Mouse (Mus musculus) kidney, adult 11 months (tissue): ENCODE results near the gene Mipol1.

Experiments
- DNase-seq: peaks from one replicate; pipeline ENCODE4 v3.0.0; 2022

The Mipol1 gene

DNA sequence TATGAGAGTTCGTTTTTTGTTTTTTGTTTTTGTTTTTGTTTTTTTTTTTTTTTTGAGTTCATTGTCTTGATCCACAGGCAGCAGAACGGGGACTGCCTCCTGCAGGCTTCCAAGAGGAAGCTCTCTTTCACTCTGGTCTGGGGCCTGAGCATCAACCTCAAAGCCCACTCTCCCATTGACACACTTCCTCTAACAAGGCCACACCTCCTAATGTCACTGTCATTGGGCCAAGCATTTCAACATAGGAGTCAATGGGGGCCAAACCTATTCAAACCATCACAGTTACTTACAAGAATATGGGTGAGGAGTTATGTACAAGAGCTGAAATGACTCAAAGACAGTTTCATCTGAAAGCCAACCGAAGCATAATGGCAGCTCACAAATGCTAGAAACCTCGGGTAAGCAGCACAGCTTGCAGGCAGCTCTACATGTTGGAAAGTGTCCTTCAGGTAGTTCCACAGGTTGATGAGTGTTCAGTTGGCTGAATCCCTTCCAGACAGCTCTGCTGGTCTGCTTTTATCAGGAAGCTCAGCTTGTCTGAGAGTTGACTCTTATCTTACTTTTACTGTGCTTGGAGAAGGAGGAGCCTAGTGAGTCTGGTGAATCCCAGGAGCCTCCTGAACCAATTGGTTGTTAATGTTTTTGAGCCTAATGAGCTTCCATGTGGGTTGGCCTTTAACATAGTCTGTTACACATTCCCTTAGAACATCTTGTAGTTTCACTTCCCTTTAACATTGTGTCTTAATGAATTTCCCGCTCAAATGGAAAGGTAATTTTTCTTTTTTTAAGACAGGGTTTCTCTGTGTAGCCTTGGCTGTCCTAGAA is 13.7 kb downstream of the Mipol1 start:
- no peak for DNase-seq

DNA sequence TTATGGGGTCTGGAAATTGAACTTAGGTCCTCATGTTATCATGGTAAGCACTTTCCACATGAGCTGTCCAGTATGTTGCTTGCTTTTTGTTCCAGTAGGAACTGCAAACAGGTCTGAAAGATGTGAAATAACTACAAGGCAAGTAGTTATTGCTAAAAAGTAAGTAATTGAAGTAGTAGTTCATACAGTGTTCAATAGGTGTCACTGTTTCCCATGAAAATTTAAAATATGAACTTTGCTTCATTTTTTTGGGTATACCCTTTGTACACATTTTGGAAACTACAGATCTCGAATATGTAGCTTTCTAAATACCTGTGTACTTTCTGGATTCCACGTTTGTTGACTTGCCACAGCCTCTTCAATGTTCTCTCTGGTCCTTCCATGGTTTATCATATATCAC is 28.3 kb downstream of the Mipol1 start:
- DNase-seq = no peak

DNA sequence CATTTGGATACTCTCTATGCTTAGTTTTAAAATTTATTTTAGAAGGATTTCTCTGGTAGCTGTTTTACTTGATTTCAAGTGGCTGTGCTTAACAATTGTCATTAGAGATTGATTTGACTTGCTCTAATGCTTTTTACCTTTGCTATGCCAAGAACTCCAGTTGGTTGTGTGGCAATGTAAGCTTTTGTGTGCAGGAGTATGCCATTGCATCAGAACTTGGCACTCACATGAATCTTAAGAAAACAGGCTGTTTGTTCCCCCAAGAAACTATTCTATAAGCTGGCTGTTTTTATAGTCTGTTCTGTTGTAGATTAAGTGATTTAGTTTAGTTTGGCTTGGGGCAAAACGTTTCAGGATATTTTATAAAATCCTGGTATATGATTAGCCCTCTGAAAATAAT is 45.2 kb downstream of the Mipol1 start:
- no peak for DNase-seq

DNA sequence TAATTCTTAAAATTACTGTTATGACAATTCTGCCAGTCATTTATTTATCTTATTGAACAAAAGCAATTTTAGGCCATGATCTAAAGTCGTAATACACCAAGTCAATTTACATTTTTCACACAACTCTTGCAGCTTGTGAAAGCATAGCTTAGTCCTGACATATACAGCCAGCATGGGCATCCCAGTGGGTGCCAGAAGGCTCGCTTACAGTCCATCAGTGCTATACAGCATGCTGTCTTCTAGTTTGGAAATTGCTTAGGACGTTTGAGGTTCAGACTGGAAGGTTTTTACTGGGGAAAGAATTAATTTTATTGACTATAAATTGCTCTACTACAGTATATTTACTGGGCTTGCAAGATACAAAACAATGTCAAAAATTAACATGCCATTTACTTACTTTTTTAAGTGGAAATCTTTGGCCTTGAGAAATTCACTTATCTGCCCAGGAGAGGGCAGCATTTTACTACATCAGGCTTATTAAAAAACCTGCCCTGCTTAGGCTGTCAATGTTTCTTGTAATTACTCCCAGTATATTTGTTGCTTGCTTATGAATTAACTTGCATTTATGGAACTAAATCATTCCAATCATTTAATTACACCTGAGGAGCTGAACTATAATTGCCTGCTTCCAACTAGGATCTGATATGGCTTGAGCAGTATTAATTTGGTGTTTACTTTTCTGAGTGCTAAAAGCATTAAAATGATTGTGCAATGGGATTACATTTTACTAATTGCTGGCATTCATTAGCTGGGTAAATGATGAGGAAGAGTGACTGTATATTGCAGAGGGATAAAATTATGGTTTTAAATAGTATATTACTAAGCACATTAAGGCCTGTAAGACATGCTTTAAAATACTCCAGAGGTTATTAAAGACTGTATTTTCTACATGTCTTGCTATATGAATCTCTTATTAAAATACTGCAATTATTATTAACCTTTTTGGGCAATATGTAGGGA is 51.2 kb downstream of the Mipol1 start:
- no peak for DNase-seq

DNA sequence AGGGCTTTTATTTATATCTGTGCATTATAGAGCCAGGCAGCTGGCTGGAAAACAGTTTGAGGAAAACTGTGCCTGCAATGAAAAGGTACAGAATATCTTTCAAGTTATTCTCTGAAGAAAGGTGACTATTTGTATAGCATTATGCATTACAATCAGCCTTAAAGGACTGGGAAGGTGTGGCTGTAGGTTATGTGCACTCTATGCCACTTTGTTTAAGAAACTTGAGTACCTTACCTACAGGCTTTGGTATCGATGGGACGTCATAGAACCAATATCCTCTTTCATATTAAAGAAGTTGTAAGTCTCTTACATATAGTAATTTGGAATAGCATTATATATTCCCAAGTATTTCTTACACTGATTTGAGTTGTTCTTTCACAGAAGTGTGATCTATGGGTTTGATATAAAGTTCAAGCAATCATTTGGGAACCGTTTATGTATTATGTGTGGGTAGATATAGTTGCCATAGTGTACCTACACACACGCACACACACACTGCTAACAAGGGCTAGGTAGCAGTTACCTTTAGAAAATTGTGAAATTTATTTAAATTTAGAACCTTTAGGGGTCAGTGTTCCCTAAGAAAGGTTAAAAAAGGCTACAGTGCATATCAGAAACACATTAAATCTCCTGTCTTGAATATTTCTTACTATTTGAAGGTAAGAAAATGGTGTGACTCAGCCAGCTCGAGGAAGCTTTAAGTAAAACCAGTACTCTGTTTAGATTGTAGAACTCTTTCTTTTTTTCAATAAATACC is 55.3 kb downstream of the Mipol1 start:
- DNase-seq = no peak

DNA sequence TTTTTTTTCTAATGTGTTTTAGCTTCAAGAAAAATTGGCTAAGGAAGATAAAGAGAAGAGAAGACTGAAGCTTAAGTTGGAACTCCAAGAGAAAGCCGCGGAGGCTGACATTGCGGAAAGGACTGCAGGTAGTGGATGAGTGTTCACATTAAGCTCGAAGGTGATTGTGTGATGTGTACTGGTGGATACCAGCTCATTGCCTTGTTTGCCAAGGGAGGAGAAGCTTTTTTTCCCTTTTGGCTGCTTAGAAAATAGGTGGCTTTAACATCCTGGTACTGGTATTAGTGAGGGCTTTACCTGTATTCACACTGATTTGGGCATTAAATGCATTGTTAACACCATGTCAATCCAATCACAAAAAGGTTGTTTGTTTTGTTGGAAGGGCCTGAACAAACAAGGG is 77.1 kb downstream of the Mipol1 start:
- no peak for DNase-seq

DNA sequence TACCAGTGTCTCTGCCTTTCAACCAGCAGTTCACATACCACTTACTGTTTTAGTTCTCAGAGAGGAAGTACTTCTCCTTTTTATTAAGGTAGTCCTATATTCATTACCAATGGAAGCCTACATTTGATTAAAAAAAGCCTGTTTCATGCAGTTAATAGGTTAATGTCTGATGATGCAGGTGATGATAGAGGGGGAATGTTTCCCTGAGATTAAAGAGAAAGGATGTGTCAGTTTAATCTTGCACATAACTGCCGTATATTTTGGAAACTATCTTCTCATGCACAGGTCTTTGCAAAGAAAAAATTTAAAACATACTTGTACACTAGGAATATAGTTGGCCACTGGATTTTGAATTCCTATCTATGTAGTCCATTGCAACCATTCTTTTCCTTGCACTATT is 77.5 kb downstream of the Mipol1 start:
- no peak for DNase-seq

DNA sequence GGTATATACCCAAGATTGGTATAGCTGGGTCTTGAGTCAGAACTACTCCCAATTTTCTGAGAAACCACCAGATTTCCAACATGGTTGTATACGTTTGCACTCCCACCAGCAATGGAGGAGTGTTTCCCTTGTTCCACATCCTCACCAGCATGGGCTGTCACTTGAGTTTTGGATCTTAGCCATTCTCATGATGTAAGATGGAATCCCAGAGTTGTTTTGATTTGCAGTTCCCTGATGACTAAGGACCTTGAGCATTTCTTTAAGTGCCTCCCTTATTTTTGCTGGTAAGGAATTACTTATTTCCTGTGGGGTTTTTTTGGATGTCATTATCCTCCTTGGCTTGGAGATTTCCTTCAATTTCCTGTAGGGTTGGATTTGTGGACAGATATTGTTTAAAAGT is 108.8 kb downstream of the Mipol1 start:
- DNase-seq = no peak

DNA sequence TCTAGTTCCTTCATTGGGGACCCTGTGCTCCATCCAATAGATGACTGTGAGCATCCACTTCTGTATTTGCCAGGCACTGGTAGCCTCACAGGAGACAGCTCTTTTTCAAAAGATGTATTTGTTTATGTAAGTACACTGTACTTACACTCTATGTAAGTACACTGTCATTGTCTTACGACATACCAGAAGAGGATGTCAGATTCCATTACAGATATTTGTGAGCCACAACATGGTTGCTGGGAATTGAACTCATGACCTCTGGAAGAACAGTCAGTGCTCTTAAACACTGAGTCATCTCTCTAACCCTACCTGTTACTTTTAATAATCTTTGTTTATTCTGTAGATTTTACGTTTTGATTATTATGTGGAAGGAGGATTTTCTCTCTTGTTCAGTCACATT is 109.9 kb downstream of the Mipol1 start:
- no peak for DNase-seq

DNA sequence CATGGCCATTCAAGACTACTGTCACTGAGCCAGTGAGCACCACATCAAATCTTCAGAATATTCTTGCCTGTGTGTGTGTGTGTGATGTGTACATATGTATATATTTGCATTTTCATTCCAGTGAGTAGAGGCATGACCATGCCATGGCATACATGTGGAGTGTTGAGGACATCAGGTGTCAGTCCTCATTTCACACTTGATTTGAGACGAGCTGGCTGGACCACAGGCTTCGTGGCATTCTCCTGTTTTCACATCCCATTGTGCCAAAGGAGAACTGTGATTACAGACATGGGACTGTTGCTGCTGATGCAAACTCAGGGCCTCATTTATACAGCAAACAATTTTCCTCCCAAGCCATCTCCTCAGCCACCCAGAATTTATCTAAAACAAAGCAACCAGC is 132.5 kb downstream of the Mipol1 start:
- DNase-seq = no peak

DNA sequence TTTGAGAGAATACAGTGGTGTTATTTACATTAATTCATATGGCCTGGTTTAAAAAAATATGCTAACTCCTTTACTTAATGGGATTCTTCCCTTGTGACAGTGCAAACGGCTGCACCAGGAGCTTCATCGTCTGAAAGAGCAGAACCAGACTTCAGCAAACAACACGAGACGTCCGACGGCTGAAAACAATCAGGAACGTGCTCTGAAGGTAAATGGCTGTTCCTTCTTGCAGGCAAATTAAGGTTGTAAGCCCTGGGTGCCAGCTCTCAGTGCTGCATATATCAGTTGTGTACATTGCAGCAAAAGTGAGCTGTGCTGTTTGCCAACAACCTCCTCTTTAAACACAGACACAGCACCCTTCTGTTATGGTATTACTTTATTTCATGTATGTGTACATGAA is 133.8 kb downstream of the Mipol1 start:
- no peak for DNase-seq

DNA sequence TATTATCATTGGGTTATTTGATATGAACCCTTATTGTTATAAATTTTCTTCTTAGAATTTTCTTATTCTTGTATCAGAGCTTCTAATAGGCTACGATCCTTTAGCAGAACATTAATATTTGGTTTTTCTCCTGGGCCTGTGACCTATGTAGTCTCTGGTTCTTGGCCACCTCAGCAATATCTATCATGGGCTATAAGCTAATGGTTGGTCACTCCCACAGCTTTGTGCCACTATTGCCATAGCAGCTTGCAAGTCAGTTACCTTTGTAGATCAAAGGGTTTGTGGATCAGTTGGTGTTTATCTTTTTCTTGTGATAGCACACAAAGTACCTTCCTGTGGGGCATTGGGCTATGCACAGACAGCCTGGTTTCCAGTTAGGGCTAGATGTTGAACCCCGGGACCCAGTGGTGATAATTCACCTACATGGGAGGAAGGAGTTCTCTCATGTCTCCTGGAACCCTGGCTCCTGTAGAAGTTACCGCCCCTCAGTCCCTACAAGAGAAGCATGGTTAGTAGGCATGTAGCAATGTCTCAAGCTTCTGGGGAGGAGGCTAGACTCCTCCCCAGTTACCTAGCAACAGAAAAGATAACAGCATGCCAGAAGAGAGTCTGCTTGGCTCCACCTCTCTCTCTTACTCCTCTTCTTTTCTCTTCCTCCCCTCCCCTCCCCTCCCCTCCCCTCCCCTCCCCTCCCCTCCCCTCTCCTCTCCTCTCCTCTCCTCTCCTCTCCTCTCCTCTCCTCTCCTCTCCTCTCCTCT is 141.7 kb downstream of the Mipol1 start:
- no peak for DNase-seq

DNA sequence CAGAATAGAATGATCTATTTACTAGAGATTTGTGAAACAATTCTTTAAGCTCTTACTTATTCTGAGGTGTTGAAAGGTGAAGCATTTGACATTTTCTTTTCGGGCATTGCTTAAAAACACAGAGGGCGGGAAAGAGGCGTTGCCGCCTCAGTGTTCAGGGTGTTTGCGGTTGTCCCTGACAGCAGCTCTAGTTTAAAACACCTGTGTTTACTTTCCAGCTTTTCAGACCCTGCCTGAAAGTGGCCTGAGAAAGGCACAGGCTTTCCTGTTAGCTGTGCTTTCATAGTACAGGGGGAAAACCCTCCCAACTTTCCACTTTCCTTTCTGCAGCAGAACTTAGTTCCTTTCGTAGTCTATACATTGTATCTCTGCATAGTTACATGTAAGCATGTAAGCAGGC is 152.6 kb downstream of the Mipol1 start:
- DNase-seq = no peak

DNA sequence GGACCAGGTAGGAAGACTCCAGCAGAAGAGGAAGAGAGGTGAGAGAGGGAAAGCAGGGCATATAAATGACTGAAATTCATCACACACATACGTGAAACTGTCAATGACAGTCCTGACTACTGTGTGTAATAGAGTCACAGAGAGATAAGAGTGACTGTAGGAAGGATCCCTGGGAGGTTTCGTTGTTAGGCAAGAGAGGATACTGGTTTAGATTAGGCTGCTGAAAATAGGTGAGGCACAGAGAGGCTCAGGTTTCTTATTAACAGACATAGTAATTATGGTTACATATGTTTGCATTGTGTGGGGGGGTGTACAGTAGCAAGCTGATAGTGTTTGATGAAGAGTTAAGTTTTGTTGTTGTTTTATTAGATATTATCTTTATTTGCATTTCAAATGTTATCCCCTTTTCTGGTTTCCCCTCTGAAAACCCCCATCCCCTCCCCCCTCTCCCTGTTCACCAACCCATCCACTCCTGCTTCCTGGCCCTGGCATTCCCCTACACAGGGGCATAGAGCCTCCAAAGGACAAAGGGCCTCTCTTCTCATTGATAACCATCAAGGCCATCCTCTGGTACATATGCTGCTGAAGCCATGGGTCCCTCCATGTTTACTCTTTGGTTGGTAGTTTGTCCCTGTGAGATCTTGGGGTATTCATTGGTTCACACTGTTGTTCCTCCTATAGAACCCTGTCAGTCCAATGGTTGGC is 157.5 kb downstream of the Mipol1 start:
- no peak for DNase-seq

DNA sequence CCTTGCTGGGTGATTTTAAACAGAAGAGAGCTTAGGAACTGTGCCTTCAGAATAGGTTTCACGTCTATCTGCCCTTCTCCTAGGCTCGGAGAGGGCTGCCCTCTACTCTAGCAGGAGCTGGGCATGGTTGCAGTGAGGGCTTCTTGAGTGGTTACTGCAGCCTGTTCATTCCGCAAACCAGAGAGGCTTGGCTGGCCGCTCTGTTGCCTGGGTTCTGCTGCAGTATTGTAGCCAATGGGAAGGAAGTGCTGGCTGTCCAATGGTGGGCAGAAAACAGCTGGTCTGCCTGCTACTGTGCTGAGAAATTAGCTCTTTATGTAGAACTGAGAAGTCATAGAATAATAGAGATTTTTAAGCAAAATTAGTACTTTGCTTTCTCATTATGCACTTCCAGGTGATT is 169.3 kb downstream of the Mipol1 start:
- no peak for DNase-seq

DNA sequence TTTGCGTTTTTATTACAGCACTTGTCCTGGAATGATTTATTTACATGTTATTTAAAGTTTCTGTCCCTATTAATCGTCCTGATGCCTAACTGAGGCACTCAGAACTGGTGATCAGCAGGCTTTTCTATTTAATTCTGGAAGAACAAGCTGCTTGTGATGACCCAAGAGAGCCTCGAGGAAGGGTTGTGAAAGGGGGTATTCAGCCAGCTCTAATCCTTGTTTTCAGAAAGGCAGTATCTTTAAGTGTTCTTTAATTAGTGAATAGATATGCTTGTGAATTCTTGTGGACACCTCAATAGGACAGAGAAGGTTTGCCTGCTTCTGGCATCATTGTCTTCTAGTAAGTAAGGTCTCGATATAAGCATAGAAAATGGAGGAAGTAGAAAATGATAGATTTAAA is 170.0 kb downstream of the Mipol1 start:
- DNase-seq = no peak

DNA sequence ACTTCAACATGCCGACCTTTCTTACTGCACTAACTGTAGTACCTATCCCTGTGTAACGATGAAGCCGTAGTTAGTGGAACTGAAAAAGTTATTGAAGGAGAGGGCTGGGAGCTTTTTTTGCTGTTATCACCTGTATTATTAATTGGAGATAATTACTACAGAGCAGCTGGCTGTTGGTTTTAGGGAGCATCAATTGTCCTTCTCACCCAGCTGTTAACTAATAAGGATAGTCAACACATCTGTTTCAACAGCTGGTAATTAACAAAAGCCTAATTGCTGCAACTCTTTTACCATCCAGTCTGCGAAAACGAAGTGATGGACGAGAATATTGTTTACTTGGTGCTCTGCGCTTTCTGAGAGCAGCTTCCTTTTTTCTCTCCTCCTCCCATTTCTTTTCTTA is 170.9 kb downstream of the Mipol1 start:
- no peak for DNase-seq

DNA sequence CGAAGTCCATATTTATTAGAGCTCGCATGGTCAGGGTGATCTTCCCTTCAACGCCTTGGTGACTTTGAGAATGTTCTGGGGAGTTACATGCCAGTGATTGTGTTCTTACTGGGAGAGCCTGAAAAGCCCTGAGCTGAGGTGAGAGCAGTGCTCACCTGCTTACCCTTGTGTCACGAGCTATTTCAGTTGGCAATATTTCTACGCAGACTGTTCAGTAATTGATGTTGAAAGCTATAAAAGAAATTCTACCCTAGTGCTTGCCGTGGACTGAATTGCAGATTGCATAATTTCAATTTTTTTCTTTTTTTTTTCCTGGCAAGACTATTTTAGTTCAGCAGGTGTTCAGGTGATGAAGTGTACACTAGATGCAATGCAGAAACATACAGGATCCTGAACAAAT is 172.1 kb downstream of the Mipol1 start:
- DNase-seq = no peak

DNA sequence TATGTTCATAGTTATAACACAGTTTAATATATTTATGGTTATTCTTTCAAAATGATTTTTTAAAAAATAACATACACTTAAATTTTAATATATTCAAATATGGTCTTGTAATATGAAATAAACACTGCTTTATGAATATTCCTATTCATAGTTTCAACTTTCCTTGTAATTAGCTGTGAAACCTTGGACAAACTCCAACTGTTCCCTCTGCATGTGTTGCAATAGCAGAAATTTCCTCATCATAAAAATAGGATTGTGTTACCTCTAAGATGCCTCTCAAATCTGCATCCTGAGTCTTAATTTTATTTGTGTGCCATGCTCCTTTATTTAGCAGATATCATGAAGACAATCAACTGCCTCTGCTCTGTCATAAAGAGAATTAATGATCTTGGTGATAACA is 179.7 kb downstream of the Mipol1 start:
- no peak for DNase-seq

DNA sequence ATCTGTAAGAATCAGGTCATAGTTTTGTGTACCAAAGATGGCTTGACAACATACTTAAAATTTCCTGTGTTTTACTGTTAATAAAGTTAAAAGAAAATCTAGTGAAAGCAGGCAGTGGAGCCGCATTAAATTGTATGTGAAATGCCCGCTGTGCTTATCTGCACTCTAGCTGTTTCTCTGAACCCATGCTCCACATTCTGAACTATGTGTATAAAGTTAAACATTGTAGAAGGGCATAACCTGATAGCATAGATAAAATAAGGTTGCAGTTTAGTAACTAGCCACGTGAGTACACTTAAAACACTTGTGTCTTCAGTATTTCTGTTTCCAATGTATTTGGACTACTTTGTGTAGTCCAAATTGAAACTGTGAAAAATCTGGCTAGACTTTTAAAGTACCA is 183.6 kb downstream of the Mipol1 start:
- DNase-seq = no peak

DNA sequence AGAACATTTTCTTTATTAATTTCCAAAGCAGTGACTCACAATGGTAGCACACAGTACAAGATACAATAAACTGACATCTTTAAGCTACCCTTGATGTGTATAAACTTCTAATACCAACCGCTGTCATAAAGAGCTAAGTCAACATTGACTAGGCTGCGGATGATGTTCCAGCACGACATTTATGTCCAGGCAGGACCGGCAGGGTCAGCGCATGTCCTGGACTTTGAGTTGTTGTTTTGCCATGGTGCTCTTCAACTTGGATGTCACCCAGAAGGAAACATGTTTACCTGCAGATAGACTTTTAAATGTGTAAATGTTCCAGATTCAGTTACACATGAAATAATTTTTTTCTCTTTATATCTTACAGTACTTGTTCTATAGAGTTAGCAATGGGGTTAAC is 194.7 kb downstream of the Mipol1 start:
- no peak for DNase-seq

DNA sequence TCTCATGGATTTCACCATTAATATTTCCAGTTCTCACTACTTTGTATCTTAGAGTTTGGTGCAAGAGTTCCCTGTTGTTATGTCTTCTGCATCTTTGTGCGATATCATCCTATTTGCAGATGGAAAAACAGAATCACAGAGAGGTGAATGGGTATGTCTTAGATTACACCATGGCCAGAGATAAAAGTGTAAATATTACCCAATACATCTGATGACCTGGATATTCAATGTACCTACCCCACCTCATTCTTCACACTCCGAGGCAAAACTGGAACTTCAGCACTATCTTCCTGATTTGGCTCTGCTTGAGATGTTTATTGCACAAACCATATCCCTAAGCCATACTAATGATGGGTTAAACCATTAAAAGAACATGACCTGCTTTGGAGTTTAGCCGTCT is 198.0 kb downstream of the Mipol1 start:
- no peak for DNase-seq
